Mouse (Mus musculus) liver (tissue): Measurements from ENCODE around the gene Timm9.
"Not testable (repeated sequence)": the region's sequence is repeated elsewhere in the genome, so short reads cannot be mapped to it uniquely, and the experiment has no call there.

Experiments
- DNase-seq: peaks from one replicate; pipeline ENCODE4 v3.0.0-alpha.2; 2020; ENCODE audit warnings: mixed read lengths

Gene Timm9

DNA sequence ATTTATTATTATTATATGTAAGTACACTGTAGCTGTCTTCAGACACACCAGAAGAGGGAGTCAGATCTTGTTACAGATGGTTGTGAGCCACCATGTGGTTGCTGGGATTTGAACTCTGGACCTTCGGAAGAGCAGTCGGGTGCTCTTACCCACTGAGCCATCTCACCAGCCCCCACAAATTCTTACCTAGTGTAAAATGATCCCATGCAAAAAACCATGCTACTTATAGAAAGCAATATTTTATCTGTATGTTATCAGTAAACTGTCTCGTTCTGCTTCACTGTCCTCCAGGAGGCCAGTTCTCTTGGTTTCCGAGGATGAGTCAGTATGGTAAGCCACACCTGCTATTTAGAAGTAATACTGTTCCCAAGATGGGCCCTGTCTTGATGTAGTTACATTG lies 32.2 kb downstream of the Timm9 start:
- not testable (repeated sequence) for DNase-seq

DNA sequence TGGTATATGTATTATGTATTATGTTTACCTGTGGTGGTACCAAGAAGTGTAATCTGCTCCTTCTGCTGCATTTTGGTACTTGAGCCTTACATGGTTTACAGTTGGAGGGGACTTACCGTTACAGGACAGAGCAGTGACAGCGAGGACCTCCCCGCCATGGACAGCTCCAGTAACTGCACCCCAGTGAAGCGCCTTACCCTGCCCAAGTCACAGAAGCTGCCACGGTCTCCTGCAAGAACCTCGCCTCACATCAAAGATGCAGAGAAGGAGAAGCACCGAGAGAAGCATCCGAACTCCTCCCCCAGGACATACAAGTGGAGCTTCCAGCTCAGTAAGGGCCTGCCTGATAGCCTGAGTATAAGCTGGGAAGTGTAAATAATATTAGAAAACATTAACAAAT lies 50.2 kb downstream of the Timm9 start:
- no peak for DNase-seq
